In genomic region chr10:114801457-114802160, GRCm38 (mm10) we compare ENCODE assay signal across 8 mouse cellular contexts. TPM values are rescaled to one million over a fixed set of nuclear protein-coding genes. Genes with fewer than 3 reads are reported as not detected.
A peak's percentile ranks its signal among the peaks of the same experiment; 100 is the strongest.
DNase-seq lines count a peak whose midpoint lies in the region; ATAC-seq and TF ChIP-seq lines count a peak whose summit lies in the region.

No protein-coding gene starts in this region.

- no peak overlapping the region for H3K27ac ChIP-seq in lung, embryonic 14.5 days (ENCODE audit: low read depth)
- H3K27ac ChIP-seq in hindbrain, embryonic 13.5 days: peak overlapping the region; percentile 78
- no peak overlapping the region for H3K27ac ChIP-seq in liver, embryonic 11.5 days (ENCODE audit: low read depth, low read length)

- no peak for TF ChIP-seq CTCF in lung, embryonic 14.5 days (IDR thresholded peaks at IDR 0.05; ENCODE audit: low read depth)

- peak overlapping the region; percentile 90 for H3K4me2 ChIP-seq in lung, embryonic 14.5 days
- peak overlapping the region; percentile 90 for H3K4me2 ChIP-seq in hindbrain, embryonic 13.5 days
- H3K4me2 ChIP-seq in liver, embryonic 11.5 days: peak overlapping the region; percentile 72

- no peaks in the 10 kb centered on the region for H3K4me1 ChIP-seq in lung, embryonic 14.5 days (ENCODE audit: insufficient read depth)
- peaks cover 24% of the 10 kb centered on the region for H3K4me1 ChIP-seq in hindbrain, embryonic 13.5 days (replicated peaks)
- H3K4me1 ChIP-seq in liver, embryonic 11.5 days (replicated peaks; ENCODE audit: control insufficient read depth, insufficient read depth, low read length): no peaks in the 10 kb centered on the region

- no peaks in the 10 kb centered on the region for H3K9me3 ChIP-seq in lung, embryonic 14.5 days (ENCODE audit: low read depth, low read length)
- no peaks in the 10 kb centered on the region for H3K9me3 ChIP-seq in hindbrain, embryonic 13.5 days
- no peaks in the 10 kb centered on the region for H3K9me3 ChIP-seq in liver, embryonic 11.5 days (ENCODE audit: control insufficient read depth, low read length)

- peaks cover 49% of the 10 kb centered on the region for H3K27me3 ChIP-seq in lung, embryonic 14.5 days (ENCODE audit: insufficient read depth, low read length)
- H3K27me3 ChIP-seq in hindbrain, embryonic 13.5 days: peaks cover 38% of the 10 kb centered on the region
- H3K27me3 ChIP-seq in liver, embryonic 11.5 days (replicated peaks; ENCODE audit: control insufficient read depth, insufficient read depth, low read length): peaks cover 42% of the 10 kb centered on the region

- under 1% methylated on average over 64 of the region's 66 CpGs for WGBS in lung, embryonic 14.5 days
- under 1% methylated on average over 66 of the region's 66 CpGs for WGBS in hindbrain, embryonic 13.5 days
- 4% methylated on average over 52 of the region's 66 CpGs for WGBS in liver, embryonic 11.5 days

- DNase-seq in lung, embryonic 14.5 days: peak; percentile 65
- DNase-seq in lung, adult 18-20 months: no peak
- DNase-seq in cerebellum, adult 9-10 months: peak; percentile 74
- DNase-seq in frontal cortex, postnatal 10 days (ENCODE audit: low spot score in 2 of 2): peak; percentile 23 to 32
- DNase-seq in liver, embryonic 11.5 days (ENCODE audit: low spot score): peak; percentile 37
- DNase-seq in right cerebral cortex, postnatal 10 days (ENCODE audit: low spot score in 2 of 2): peak; percentile 53 to 60
- no peak for DNase-seq in lung, postnatal 25 days (ENCODE audit: low spot score)

- H3K4me3 ChIP-seq in lung, embryonic 14.5 days (ENCODE audit: low read depth, low read length): peak overlapping the region; percentile 53
- H3K4me3 ChIP-seq in hindbrain, embryonic 13.5 days: peak overlapping the region; percentile 71
- H3K4me3 ChIP-seq in liver, embryonic 11.5 days (ENCODE audit: low read depth, low read length): peak overlapping the region; percentile 47

- ATAC-seq in lung, embryonic 14.5 days (ENCODE audit: insufficient read depth): peak; percentile 88
- peak; percentile 86 for ATAC-seq in hindbrain, embryonic 13.5 days (ENCODE audit: low FRiP score)
- peak; percentile 52; the same call in 1 of the 2 replicates for ATAC-seq in liver, embryonic 11.5 days (replicated peaks; ENCODE audit: low FRiP score)

- no peaks in the 10 kb centered on the region for H3K36me3 ChIP-seq in lung, embryonic 14.5 days (ENCODE audit: insufficient read depth)
- H3K36me3 ChIP-seq in hindbrain, embryonic 13.5 days: no peaks in the 10 kb centered on the region
- H3K36me3 ChIP-seq in liver, embryonic 11.5 days (ENCODE audit: control insufficient read depth, insufficient read depth, low read length): no peaks in the 10 kb centered on the region

- H3K9ac ChIP-seq in lung, embryonic 14.5 days: no peak overlapping the region; the same call in 1 of the 2 replicates
- H3K9ac ChIP-seq in hindbrain, embryonic 13.5 days: peak overlapping the region; percentile 81
- H3K9ac ChIP-seq in liver, embryonic 11.5 days (ENCODE audit: low read depth, low read length): no peak overlapping the region

RNA-seq across cellular contexts. Expression of gene Trhde, which starts 0.5 kb away (rescaled TPM):
- 0.07 TPM in 2 replicates for polyA plus RNA-seq in lung, embryonic 14.5 days (2014; fragmentation: Nextera tagmentation; extraction: Ambion mirVana)
- 4.6 and 6.3 TPM in 2 replicates for polyA plus RNA-seq in hindbrain, embryonic 13.5 days (2015; fragmentation: Nextera tagmentation; extraction: Ambion mirVana)
- 0.03 TPM in 1 of 2 replicates, not detected in the other for polyA plus RNA-seq in liver, embryonic 11.5 days (2014; fragmentation: Nextera tagmentation; extraction: Ambion mirVana)

Comparison
In these comparisons a context has a peak if more than half of its experiments do, and no peak if none do; other contexts are left out.
1. DNase-seq: peak in lung, embryonic 14.5 days (single experiment), cerebellum, adult 9-10 months (single experiment), frontal cortex, postnatal 10 days (2 of 2), liver, embryonic 11.5 days (single experiment) and right cerebral cortex, postnatal 10 days (2 of 2); none in lung, adult 18-20 months (0 of 2) and lung, postnatal 25 days (single experiment).
2. Peak in every context shown above with its lines, with median percentiles within 50 percentile points of each other: ATAC-seq, H3K4me2 ChIP-seq and H3K4me3 ChIP-seq.